Mouse (Mus musculus) heart, embryonic 10.5 days (tissue): ENCODE measurements at regions not wholly inside any gene's neighbourhood (a gene's known extent, or its start where the extent isn't known, plus 50 kb on each side); places are given as distances from the start of the nearest gene placed in this dataset.

Source experiments
- DNase-seq: peaks from one replicate; pipeline ENCODE4 v3.0.0-alpha.2; 2017; ENCODE audit warnings: low spot score
- H3K27ac ChIP-seq: fragments of 300-500 bp; sonication (generic); 2 replicates; pipeline ENCODE4 v1.5.1; 2016; ENCODE audit warnings: mild to moderate bottlenecking
- H3K27me3 ChIP-seq: fragments of 300-500 bp; sonication (generic); 2 replicates; pipeline ENCODE4 v1.6.1; 2016; ENCODE audit warnings: mild to moderate bottlenecking; ENCODE audit not compliant: poor library complexity, insufficient read depth, severe bottlenecking
- H3K36me3 ChIP-seq: fragments of 300-500 bp; sonication (generic); 2 replicates; pipeline ENCODE4 v1.6.1; 2016; ENCODE audit warnings: mild to moderate bottlenecking, moderate library complexity
- H3K4me1 ChIP-seq: fragments of 300-500 bp; sonication (generic); 2 replicates; pipeline ENCODE4 v1.6.1; 2016; ENCODE audit warnings: mild to moderate bottlenecking
- H3K4me3 ChIP-seq: fragments of 300-500 bp; sonication (generic); 2 replicates; pipeline ENCODE4 v1.5.1; 2016; ENCODE audit warnings: mild to moderate bottlenecking, moderate library complexity
- H3K9me3 ChIP-seq: fragments of 300-500 bp; sonication (generic); 2 replicates; pipeline ENCODE4 v1.6.1; 2016; ENCODE audit warnings: mild to moderate bottlenecking, moderate library complexity
- WGBS: fragments of 180-500 bp; shearing (Covaris S2); methylation state at CpG from one replicate; pipeline ENCODE4 v1.1.7; 2016; 5-methylcytosine and 5-hydroxymethylcytosine counted together

DNA sequence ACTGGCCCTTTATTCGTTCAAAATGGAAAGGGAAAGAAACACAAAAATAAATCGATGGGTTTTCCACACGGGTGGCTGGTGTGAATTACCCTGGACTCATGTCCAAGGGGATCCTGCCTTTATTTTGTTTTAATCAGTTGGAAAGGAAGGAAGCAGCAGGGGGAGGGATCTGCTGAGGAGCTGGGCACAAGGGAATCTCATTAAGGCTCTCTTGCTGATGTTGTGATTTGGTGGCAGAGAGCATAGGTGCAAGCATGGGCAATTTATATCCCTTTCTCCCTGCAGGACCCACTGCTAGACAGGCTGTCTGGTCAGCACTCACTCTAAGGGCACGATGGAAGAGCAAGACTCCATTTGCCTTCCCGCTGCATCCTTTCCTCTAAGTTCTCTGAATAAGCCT lies 469.2 kb downstream of the Epha7 start:
- peaks cover 4% of the 10 kb centered on the region; the same call in 1 of the 2 replicates for H3K4me1 ChIP-seq
- WGBS, result 53% methylated on average over 5 of the region's 5 CpGs
- no peaks in the 10 kb centered on the region for H3K27me3 ChIP-seq
- H3K4me3 ChIP-seq, result no peak overlapping the region
- H3K9me3 ChIP-seq, result no peaks in the 10 kb centered on the region
- no peak overlapping the region for H3K27ac ChIP-seq
- no peak for DNase-seq
- H3K36me3 ChIP-seq, result no peaks in the 10 kb centered on the region

DNA sequence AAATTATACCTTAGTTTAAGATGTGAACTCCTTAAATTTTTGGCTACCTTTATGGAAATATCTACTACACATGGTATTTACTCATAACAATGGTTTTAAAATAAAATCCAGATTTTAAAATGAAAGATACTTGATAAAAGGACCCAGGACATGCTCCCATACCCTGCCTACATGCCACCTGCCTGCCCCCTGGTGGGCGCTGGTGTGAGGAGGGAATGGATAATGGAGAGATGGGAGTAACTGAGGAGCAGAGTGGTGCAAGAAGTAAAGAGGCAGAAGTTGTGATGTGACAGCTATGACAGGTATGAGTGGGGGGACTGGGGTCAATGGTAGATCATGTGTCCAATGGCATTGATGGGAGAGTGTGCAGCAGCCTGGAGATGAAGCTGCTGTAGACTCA lies 488.4 kb downstream of the Epha7 start:
- Histone ChIP-seq H3K4me1 (no peaks in the 10 kb centered on the region), H3K27ac (no peak overlapping the region), H3K4me3 (no peak overlapping the region), H3K36me3 (no peaks in the 10 kb centered on the region), H3K27me3 (no peaks in the 10 kb centered on the region), H3K9me3 (no peaks in the 10 kb centered on the region)
- 18% methylated on average over 1 of the region's 1 CpGs for WGBS
- DNase-seq, result peak; percentile 78

DNA sequence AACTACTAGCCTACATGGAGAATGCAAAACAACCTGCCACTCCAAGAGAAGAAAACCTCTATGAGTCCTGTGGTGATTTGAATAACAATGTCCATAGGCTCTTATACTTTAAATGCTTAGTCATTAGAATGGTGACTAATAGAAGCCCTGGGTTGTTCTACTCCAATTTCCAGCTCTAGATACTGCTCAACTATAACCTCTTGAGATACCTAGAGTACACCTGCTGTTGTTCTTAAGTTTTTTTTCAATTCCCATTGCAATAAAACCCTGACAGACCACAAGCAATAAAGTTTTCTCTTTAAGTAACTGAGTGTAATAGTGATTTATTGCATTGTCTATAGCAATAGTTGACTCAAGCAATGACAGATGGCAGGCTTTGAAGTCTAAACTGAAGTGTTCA lies 491.0 kb downstream of the Epha7 start:
- no peaks in the 10 kb centered on the region for H3K36me3 ChIP-seq
- no peaks in the 10 kb centered on the region for H3K27me3 ChIP-seq
- no peaks in the 10 kb centered on the region for H3K9me3 ChIP-seq
- no peak for DNase-seq
- no peaks in the 10 kb centered on the region for H3K4me1 ChIP-seq
- H3K27ac ChIP-seq, result no peak overlapping the region
- no peak overlapping the region for H3K4me3 ChIP-seq

DNA sequence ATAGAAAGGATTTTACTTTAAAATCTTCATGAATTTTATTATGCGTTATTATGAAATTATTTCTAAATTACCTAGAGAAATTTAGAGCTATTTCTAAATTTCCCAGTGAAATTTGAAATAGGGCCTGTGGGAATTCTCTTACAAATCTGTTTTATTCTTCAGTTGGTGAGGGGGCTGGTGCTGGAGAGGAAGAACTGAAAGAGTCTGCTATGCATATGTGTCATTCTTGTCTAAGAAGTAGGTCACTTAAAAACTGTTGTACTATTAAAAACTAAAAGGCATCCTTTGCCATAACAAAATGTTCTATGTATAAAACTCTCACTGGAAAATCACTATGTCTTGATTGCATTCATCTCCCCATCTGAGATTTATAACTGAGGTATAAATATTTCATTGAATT lies 494.3 kb downstream of the Epha7 start:
- Histone ChIP-seq H3K4me1 (no peaks in the 10 kb centered on the region), H3K27ac (no peak overlapping the region), H3K4me3 (no peak overlapping the region), H3K36me3 (no peaks in the 10 kb centered on the region), H3K9me3 (no peaks in the 10 kb centered on the region), H3K27me3 (no peaks in the 10 kb centered on the region)
- WGBS, result 90% methylated on average over 1 of the region's 1 CpGs
- no peak for DNase-seq

DNA sequence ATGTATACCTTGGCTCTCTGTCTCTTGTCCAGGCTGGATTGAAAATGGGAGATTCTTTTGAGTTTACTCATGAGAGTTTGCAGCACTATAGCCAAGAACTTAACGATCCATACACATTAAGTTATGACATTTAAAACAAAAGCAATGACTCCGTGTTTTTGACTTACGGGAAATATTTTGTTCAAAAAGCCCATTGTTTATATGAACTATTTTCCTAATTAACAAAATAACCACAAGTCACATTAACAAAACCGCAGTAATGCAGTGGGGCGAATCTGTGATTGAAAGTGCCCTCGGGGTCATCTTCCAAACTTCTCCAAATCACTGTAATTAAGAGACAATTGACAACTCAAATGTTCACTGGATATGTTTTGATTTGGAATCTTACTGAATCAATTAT lies 511.0 kb downstream of the Epha7 start:
- no peaks in the 10 kb centered on the region for H3K4me1 ChIP-seq
- H3K36me3 ChIP-seq, result no peaks in the 10 kb centered on the region
- no peaks in the 10 kb centered on the region for H3K27me3 ChIP-seq
- no peak overlapping the region for H3K27ac ChIP-seq
- 83% methylated on average over 6 of the region's 6 CpGs for WGBS
- no peaks in the 10 kb centered on the region for H3K9me3 ChIP-seq
- H3K4me3 ChIP-seq, result no peak overlapping the region
- DNase-seq, result no peak

DNA sequence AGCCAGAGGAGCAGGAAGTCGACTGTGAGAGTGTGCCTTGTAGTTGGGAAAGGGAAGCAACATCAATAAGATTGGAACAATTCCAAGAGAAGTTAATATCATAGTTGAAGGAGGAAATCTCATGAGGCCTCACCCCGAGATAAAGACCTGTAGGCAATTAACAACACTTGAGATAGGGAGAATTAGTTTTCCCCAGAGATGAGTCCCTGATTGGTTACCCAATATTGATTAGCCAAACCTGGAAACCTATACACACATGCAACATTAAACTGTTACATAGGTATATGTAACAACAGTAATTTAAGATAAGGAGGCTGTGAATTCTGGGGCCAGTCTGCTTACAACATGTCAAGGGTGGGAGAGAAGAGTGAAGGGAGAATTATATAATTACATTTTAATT lies 516.2 kb downstream of the Epha7 start:
- no peak overlapping the region for H3K27ac ChIP-seq
- no peaks in the 10 kb centered on the region for H3K36me3 ChIP-seq
- no peak for DNase-seq
- H3K27me3 ChIP-seq, result no peaks in the 10 kb centered on the region
- 67% methylated on average over 2 of the region's 2 CpGs for WGBS
- H3K4me3 ChIP-seq, result no peak overlapping the region
- no peaks in the 10 kb centered on the region for H3K4me1 ChIP-seq
- H3K9me3 ChIP-seq, result no peaks in the 10 kb centered on the region

DNA sequence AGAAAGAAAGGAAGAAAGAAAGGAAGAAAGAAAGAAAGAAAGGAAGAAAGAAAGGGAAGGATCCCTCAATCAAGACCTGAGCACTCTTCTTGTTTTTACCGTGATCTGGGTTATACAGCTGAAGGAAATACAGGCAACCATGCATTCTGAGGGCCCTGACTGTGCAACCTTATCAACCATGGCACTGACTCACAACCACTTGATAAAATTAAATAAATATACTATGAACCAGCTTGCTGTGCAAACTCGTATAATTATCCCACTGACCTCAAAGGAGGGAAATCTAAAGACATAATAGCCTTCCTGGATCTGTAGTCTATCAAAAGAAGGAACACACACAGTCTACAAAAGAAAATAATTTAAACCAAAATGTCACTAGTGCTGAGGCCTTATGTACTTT lies 518.8 kb downstream of the Epha7 start:
- Histone ChIP-seq H3K27me3 (no peaks in the 10 kb centered on the region), H3K27ac (no peak overlapping the region), H3K36me3 (no peaks in the 10 kb centered on the region), H3K9me3 (no peaks in the 10 kb centered on the region), H3K4me1 (no peaks in the 10 kb centered on the region), H3K4me3 (no peak overlapping the region)
- no peak for DNase-seq
- WGBS, result 63% methylated on average over 2 of the region's 2 CpGs

DNA sequence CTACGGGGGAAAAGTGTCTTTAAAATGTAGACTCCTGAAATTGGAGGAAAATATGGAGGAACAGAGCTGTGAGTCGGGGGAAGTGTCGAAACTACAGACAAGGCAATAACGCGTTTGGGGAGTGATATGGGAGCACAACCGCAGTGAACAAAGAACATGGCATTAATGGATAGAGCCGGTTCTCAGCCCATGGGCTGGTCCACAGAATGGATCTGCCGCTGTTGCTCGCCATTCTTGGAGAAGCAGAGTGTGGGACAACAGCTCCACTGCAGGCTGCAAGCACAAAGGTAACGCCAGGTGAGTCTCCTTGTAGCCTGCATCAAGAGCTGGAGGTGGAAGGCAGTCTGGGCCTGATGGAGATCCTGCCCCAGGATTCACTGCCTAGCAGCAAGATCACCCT lies 524.3 kb downstream of the Epha7 start:
- WGBS, result 82% methylated on average over 10 of the region's 10 CpGs
- H3K9me3 ChIP-seq, result no peaks in the 10 kb centered on the region
- H3K27ac ChIP-seq, result no peak overlapping the region
- no peaks in the 10 kb centered on the region for H3K27me3 ChIP-seq
- no peaks in the 10 kb centered on the region for H3K36me3 ChIP-seq
- H3K4me1 ChIP-seq, result no peaks in the 10 kb centered on the region
- peak; percentile 73 for DNase-seq
- H3K4me3 ChIP-seq, result no peak overlapping the region

DNA sequence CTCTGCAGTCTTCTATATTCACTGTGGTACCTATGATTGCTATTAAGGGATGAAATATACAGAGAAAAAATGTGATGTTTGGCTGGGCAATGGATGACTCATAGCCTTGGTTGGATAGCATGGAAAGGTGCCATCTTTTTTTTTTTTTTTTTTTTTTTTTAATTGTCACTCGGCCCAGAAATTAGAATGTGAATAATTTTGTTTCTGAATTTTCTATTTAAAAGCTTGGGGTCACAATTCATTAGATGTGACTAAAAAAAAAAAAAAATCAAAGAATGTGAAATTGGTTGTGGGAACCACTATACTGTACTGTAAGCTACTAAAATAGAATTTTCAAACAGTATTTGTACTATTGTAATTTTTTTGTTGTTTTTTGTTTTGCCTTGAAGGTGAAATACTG lies 549.3 kb downstream of the Epha7 start:
- no peaks in the 10 kb centered on the region for H3K27me3 ChIP-seq
- no peaks in the 10 kb centered on the region for H3K4me1 ChIP-seq
- no peak overlapping the region for H3K4me3 ChIP-seq
- no peak for DNase-seq
- no peaks in the 10 kb centered on the region for H3K9me3 ChIP-seq
- 68% methylated on average over 1 of the region's 1 CpGs for WGBS
- no peak overlapping the region for H3K27ac ChIP-seq
- no peaks in the 10 kb centered on the region for H3K36me3 ChIP-seq

DNA sequence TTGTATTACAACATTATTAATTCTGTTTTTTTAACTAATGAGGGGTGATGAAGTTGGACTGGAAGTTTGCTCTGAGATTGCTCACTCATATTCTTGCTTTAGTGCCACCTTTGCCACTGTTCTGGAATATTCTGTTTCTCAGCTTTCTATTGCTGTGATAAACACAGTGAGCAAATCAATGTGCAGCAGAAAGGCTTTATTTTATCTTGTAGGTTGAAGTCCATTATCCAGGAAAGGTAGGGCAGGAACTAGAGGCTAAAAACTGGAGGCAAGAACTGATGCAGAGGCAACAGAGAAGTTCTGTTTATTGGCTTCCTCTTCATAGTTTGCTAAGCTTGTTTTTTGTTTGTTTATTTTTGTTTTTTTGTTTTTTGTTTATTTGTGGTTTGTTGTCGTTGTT lies 576.4 kb downstream of the Epha7 start:
- no peak for DNase-seq
- H3K36me3 ChIP-seq, result no peaks in the 10 kb centered on the region
- no peaks in the 10 kb centered on the region for H3K4me1 ChIP-seq
- H3K9me3 ChIP-seq, result no peaks in the 10 kb centered on the region
- H3K4me3 ChIP-seq, result no peak overlapping the region
- WGBS, result 80% methylated on average over 1 of the region's 1 CpGs
- no peak overlapping the region for H3K27ac ChIP-seq
- no peaks in the 10 kb centered on the region for H3K27me3 ChIP-seq

DNA sequence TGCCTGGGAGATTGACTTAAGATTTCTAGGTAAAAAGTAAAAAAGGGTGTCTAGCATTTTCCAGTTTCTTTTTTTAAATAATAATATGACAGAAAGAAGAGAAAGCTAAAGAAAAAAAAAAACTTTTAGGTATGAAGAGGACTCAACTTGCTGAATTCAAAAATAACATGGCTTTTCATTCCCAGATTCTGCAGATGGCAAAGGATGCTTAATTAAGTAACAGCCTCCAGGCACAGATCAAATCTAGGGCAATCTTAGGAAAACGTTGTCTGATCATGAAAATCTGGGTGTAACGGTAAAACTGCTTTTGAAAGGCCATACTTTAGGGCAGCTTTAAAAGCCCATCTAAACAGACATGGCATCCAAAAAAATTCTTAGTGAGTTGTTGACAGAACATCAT lies 577.4 kb downstream of the Epha7 start:
- no peak overlapping the region for H3K4me3 ChIP-seq
- no peaks in the 10 kb centered on the region for H3K9me3 ChIP-seq
- H3K27ac ChIP-seq, result no peak overlapping the region
- H3K4me1 ChIP-seq, result no peaks in the 10 kb centered on the region
- DNase-seq, result no peak
- 81% methylated on average over 2 of the region's 2 CpGs for WGBS
- no peaks in the 10 kb centered on the region for H3K27me3 ChIP-seq
- H3K36me3 ChIP-seq, result no peaks in the 10 kb centered on the region

DNA sequence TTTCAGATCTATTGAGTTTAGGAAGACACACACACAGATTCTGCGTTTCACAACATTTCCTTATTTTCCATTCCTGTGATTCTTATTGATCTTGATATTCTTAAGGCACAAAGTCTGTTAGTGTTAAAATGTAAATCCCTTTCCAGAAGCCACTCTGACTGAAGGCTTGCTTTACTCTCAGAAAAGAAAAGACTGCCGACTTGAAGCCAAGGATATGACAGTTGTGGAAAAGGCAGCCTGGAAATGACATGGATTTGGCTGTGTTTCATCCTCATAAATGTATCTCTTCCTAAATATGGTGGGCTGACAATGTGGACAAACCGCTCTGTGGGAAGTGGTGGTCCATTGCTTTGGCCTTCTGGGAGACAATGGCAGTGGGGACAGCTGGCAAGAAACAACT lies 589.2 kb downstream of the Epha7 start:
- Histone ChIP-seq H3K36me3 (no peaks in the 10 kb centered on the region), H3K27ac (no peak overlapping the region), H3K4me3 (no peak overlapping the region), H3K9me3 (no peaks in the 10 kb centered on the region), H3K27me3 (no peaks in the 10 kb centered on the region), H3K4me1 (no peaks in the 10 kb centered on the region)
- WGBS, result 87% methylated on average over 3 of the region's 3 CpGs
- no peak for DNase-seq

DNA sequence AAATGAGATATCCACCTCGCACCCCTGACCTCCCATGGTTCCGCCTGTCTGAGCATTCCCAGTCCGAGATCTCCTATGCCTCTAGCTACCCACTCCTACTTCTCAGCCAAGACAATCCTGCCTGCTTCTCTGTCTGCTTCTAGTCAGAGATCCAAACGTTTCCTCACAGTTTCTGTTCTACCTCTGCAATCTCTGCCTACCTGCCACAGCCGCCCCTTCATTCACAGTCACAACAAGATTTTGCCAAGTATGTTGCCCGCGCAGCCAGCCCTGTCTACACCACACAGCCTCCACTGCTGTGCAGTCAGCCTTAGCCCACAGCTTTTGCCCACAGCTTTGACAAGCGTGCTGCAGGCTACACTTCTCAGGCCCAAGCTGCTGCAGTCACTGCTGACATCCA lies 601.7 kb downstream of the Epha7 start:
- 83% methylated on average over 8 of the region's 8 CpGs for WGBS
- no peaks in the 10 kb centered on the region for H3K9me3 ChIP-seq
- H3K4me1 ChIP-seq, result no peaks in the 10 kb centered on the region
- H3K27me3 ChIP-seq, result no peaks in the 10 kb centered on the region
- H3K4me3 ChIP-seq, result no peak overlapping the region
- no peaks in the 10 kb centered on the region for H3K36me3 ChIP-seq
- H3K27ac ChIP-seq, result no peak overlapping the region
- no peak for DNase-seq

DNA sequence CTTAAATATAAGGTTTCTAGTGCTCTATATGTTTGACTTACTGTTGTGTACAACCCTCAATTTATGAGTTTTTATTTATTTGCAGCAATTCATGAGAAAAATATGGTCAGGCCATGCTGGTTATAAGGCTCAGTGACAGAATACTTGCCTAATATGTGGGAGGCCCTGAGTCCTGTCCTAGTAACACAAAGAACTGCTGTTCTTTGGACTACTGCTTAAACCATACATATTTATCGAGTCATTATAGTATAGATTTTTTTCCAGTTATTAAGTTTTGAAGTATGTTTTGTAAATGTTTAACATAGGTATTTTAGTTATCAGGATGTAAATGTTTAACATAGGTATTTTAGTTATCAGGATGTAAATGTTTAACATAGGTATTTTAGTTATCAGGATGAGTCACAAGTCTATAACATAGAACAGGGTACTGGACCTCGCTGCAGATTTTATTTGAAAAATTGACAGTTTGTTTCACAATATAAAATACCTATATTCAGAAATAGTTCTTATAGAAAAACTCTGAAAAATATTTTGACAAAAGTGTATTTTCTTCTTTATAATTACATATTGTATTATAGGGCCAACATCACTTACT lies 607.4 kb downstream of the Epha7 start:
- no peak overlapping the region for H3K27ac ChIP-seq
- no peaks in the 10 kb centered on the region for H3K9me3 ChIP-seq
- 89% methylated on average over 2 of the region's 2 CpGs for WGBS
- H3K27me3 ChIP-seq, result no peaks in the 10 kb centered on the region
- no peak for DNase-seq
- H3K4me3 ChIP-seq, result no peak overlapping the region
- H3K4me1 ChIP-seq, result no peaks in the 10 kb centered on the region
- no peaks in the 10 kb centered on the region for H3K36me3 ChIP-seq
